Mouse (Mus musculus): ENCODE results near the gene Asic1. TPM values are rescaled to one million over a fixed set of nuclear protein-coding genes. Genes with fewer than 3 reads are reported as not detected.

Asic1 gene
- polyA plus RNA-seq, 1 experiment from 2014 or later, result 1.1 TPM

- H3K4me2 ChIP-seq (ENCODE audit: low read length), result no peak overlapping the region
- peaks cover 4% of the 10 kb centered on the region for H3K9me3 ChIP-seq (ENCODE audit: control insufficient read depth, low read length)
- no peak overlapping the region for H3K27ac ChIP-seq (replicated peaks in 1 of 2; ENCODE audit: control insufficient read depth in 1 of 2, insufficient read depth in 1 of 2, low read depth in 2 of 2, low read length in 2 of 2)
- H3K9ac ChIP-seq (ENCODE audit: low read length), result no peak overlapping the region
- peaks cover 0 to 5% of the 10 kb centered on the region in 2 experiments; a peak in 3 of 4 replicates for H3K4me1 ChIP-seq (ENCODE audit: control insufficient read depth in 2 of 2, insufficient read depth in 2 of 2, low read length in 2 of 2)
- ATAC-seq (ENCODE audit: insufficient number of reproducible peaks, insufficient read depth, low FRiP score, low read depth), result no peak
- no peaks in the 10 kb centered on the region for H3K27me3 ChIP-seq (ENCODE audit: control insufficient read depth, insufficient read depth, low read length)
- WGBS, result 88% methylated on average over 2 of the region's 2 CpGs
- H3K36me3 ChIP-seq (ENCODE audit: control insufficient read depth, insufficient read depth, low read length), result peaks cover 55% of the 10 kb centered on the region
- H3K4me3 ChIP-seq (ENCODE audit: control insufficient read depth in 1 of 2, insufficient read depth in 1 of 2, low read depth in 1 of 2, low read length in 2 of 2), result no peak overlapping the region
These were observed 61.0 kb downstream of the Asic1 start for GRCm38 (mm10) chr15:99731167-99731566.

DNA sequence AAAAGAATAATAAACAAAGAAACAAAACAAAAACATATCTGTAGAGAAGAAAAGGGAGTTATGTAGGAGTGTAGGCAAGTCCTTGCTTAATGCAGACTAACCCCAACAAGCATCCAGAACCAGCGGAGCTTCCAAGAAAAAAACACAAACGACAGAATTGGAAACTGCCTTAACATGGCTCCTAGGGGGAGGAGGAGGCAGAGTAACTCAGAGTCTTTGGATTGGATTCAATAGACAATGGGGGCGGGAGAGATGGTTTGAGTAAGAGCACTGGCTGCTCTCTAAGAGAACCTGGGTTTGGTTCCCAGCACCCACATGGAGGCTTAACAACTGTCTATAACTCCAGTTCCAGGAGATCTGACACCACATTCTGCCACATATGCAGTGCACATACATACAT, 61.5 kb downstream of the Asic1 start:
- no peak overlapping the region for H3K9ac ChIP-seq (ENCODE audit: low read length)
- WGBS, result 92% methylated on average over 3 of the region's 3 CpGs
- peaks cover 4% of the 10 kb centered on the region for H3K9me3 ChIP-seq (ENCODE audit: control insufficient read depth, low read length)
- peaks cover 0 to under 1% of the 10 kb centered on the region in 2 experiments; a peak in 2 of 4 replicates for H3K4me1 ChIP-seq (ENCODE audit: control insufficient read depth in 2 of 2, insufficient read depth in 2 of 2, low read length in 2 of 2)
- H3K4me2 ChIP-seq (ENCODE audit: low read length), result no peak overlapping the region
- no peak for ATAC-seq (ENCODE audit: insufficient number of reproducible peaks, insufficient read depth, low FRiP score, low read depth)
- no peak overlapping the region for H3K27ac ChIP-seq (replicated peaks in 1 of 2; ENCODE audit: control insufficient read depth in 1 of 2, insufficient read depth in 1 of 2, low read depth in 2 of 2, low read length in 2 of 2)
- peaks cover 60% of the 10 kb centered on the region for H3K36me3 ChIP-seq (ENCODE audit: control insufficient read depth, insufficient read depth, low read length)
- H3K27me3 ChIP-seq (ENCODE audit: control insufficient read depth, insufficient read depth, low read length), result no peaks in the 10 kb centered on the region
- no peak overlapping the region for H3K4me3 ChIP-seq (ENCODE audit: control insufficient read depth in 1 of 2, insufficient read depth in 1 of 2, low read depth in 1 of 2, low read length in 2 of 2)

DNA sequence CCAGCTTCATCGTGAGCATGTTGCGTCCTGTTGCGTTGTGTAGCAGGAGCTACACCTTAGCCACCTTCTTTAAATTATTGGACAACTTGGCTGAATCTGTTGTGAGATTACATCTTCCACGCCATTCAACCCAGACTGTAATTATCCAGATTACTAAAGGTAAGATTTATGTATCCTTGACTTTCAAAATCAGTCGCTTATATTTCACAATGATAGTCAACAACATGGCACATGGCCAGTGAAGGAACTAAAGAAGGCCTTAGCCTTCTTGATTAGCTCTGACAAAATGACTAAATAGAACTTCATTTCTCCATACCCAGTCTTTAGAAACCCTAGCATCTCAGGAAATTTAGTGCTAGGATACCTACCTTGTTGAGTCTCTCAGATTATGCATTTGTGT, 63.0 kb downstream of the Asic1 start:
- WGBS, result 95% methylated on average over 5 of the region's 5 CpGs
- no peaks in the 10 kb centered on the region for H3K4me1 ChIP-seq (ENCODE audit: control insufficient read depth in 2 of 2, insufficient read depth in 2 of 2, low read length in 2 of 2)
- no peak overlapping the region for H3K27ac ChIP-seq (replicated peaks in 1 of 2; ENCODE audit: control insufficient read depth in 1 of 2, insufficient read depth in 1 of 2, low read depth in 2 of 2, low read length in 2 of 2)
- H3K27me3 ChIP-seq (ENCODE audit: control insufficient read depth, insufficient read depth, low read length), result no peaks in the 10 kb centered on the region
- no peak overlapping the region for H3K9ac ChIP-seq (ENCODE audit: low read length)
- peaks cover 67% of the 10 kb centered on the region for H3K36me3 ChIP-seq (ENCODE audit: control insufficient read depth, insufficient read depth, low read length)
- H3K4me3 ChIP-seq (ENCODE audit: control insufficient read depth in 1 of 2, insufficient read depth in 1 of 2, low read depth in 1 of 2, low read length in 2 of 2), result no peak overlapping the region
- ATAC-seq (ENCODE audit: insufficient number of reproducible peaks, insufficient read depth, low FRiP score, low read depth), result no peak
- H3K4me2 ChIP-seq (ENCODE audit: low read length), result no peak overlapping the region
- H3K9me3 ChIP-seq (ENCODE audit: control insufficient read depth, low read length), result peaks cover 4% of the 10 kb centered on the region

- H3K27me3 ChIP-seq (ENCODE audit: control insufficient read depth, insufficient read depth, low read length), result no peaks in the 10 kb centered on the region
- peaks cover 76% of the 10 kb centered on the region for H3K36me3 ChIP-seq (ENCODE audit: control insufficient read depth, insufficient read depth, low read length)
- no peaks in the 10 kb centered on the region for H3K9me3 ChIP-seq (ENCODE audit: control insufficient read depth, low read length)
- ATAC-seq (ENCODE audit: insufficient number of reproducible peaks, insufficient read depth, low FRiP score, low read depth), result no peak
- H3K4me1 ChIP-seq (ENCODE audit: control insufficient read depth in 2 of 2, insufficient read depth in 2 of 2, low read length in 2 of 2), result no peaks in the 10 kb centered on the region
- WGBS, result 93% methylated on average over 2 of the region's 2 CpGs
- H3K9ac ChIP-seq (ENCODE audit: low read length), result no peak overlapping the region
- H3K4me2 ChIP-seq (ENCODE audit: low read length), result no peak overlapping the region
- no peak overlapping the region for H3K27ac ChIP-seq (replicated peaks in 1 of 2; ENCODE audit: control insufficient read depth in 1 of 2, insufficient read depth in 1 of 2, low read depth in 2 of 2, low read length in 2 of 2)
- H3K4me3 ChIP-seq (ENCODE audit: control insufficient read depth in 1 of 2, insufficient read depth in 1 of 2, low read depth in 1 of 2, low read length in 2 of 2), result no peak overlapping the region
These were observed 65.5 kb downstream of the Asic1 start for GRCm38 (mm10) chr15:99735631-99736030.

DNA sequence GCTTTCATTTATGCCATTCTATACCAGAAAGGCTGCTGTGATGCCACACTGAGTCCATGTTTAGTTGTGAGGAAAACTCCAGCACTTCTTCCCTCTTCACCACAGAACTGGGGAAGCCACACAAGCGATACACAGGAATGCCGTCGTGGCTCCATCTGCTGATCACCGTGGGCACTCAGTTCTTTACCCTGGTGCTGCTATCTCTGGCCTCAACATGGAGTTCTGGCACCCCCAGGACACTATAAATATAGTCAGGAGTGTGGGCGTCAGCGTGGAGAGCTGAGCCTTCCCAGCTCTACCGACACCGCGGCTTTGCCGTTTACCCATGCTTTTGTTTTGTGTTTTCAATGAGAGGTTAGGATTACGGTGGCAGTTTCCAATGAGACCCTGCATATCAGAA, 66.5 kb downstream of the Asic1 start:
- H3K36me3 ChIP-seq (ENCODE audit: control insufficient read depth, insufficient read depth, low read length), result peaks cover 85% of the 10 kb centered on the region
- WGBS, result 76% methylated on average over 11 of the region's 11 CpGs
- no peaks in the 10 kb centered on the region for H3K27me3 ChIP-seq (ENCODE audit: control insufficient read depth, insufficient read depth, low read length)
- no peak for ATAC-seq (ENCODE audit: insufficient number of reproducible peaks, insufficient read depth, low FRiP score, low read depth)
- H3K4me2 ChIP-seq (ENCODE audit: low read length), result no peak overlapping the region
- H3K27ac ChIP-seq (replicated peaks in 1 of 2; ENCODE audit: control insufficient read depth in 1 of 2, insufficient read depth in 1 of 2, low read depth in 2 of 2, low read length in 2 of 2), result no peak overlapping the region
- H3K4me3 ChIP-seq (ENCODE audit: control insufficient read depth in 1 of 2, insufficient read depth in 1 of 2, low read depth in 1 of 2, low read length in 2 of 2), result no peak overlapping the region
- H3K9ac ChIP-seq (ENCODE audit: low read length), result no peak overlapping the region
- no peaks in the 10 kb centered on the region for H3K4me1 ChIP-seq (ENCODE audit: control insufficient read depth in 2 of 2, insufficient read depth in 2 of 2, low read length in 2 of 2)
- H3K9me3 ChIP-seq (ENCODE audit: control insufficient read depth, low read length), result no peaks in the 10 kb centered on the region

DNA sequence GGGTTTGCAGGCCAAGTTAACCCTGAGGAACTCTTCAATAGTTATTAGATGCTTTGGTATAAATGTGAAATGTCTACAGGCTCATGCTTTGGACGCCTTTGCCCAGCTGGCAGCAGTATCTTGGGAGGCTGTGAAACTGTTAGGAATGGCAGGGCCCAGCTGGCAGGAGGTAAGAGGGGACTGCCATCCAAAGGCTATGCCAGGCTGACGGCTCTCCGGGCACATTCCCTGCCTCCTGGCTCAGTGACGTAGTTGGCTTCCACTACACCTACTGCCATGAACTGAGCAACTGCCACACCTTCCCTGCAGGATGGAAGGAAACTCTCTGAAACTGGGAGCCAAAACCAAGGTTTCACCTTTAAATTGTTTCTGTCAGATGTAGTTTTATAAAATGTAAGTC, 70.1 kb downstream of the Asic1 start:
- Histone ChIP-seq H3K27ac (replicated peaks in 1 of 2; ENCODE audit: control insufficient read depth in 1 of 2, insufficient read depth in 1 of 2, low read depth in 2 of 2, low read length in 2 of 2) (no peak overlapping the region), H3K4me2 (ENCODE audit: low read length) (no peak overlapping the region), H3K36me3 (ENCODE audit: control insufficient read depth, insufficient read depth, low read length) (peaks cover 94% of the 10 kb centered on the region)

More for the DNA sequence above, 70.1 kb downstream of the Asic1 start:
- H3K4me1 ChIP-seq (ENCODE audit: control insufficient read depth in 2 of 2, insufficient read depth in 2 of 2, low read length in 2 of 2), result no peaks in the 10 kb centered on the region
- no peaks in the 10 kb centered on the region for H3K9me3 ChIP-seq (ENCODE audit: control insufficient read depth, low read length)
- ATAC-seq (ENCODE audit: insufficient number of reproducible peaks, insufficient read depth, low FRiP score, low read depth), result no peak
- no peak overlapping the region for H3K4me3 ChIP-seq (ENCODE audit: control insufficient read depth in 1 of 2, insufficient read depth in 1 of 2, low read depth in 1 of 2, low read length in 2 of 2)
- no peak overlapping the region for H3K9ac ChIP-seq (ENCODE audit: low read length)
- H3K27me3 ChIP-seq (ENCODE audit: control insufficient read depth, insufficient read depth, low read length), result no peaks in the 10 kb centered on the region
- WGBS, result 93% methylated on average over 4 of the region's 4 CpGs

Other genes with a start within 250 kb of the Asic1 start
- 7.5 and 9.2 TPM in 2 replicates for gene Nckap5l, start 212.6 kb upstream of the Asic1 start, polyA plus RNA-seq (2014; fragmentation: Nextera tagmentation; extraction: Ambion mirVana)
- 11.8 and 12.5 TPM in 2 replicates for gene Bcdin3d, start 195.6 kb upstream of the Asic1 start, polyA plus RNA-seq (2014; fragmentation: Nextera tagmentation; extraction: Ambion mirVana)
- 0.19 TPM in 1 of 2 replicates, not detected in the other for gene Faim2, start 142.2 kb upstream of the Asic1 start, polyA plus RNA-seq (2014; fragmentation: Nextera tagmentation; extraction: Ambion mirVana)
- not detected in 2 replicates for gene Aqp2, start 91.3 kb upstream of the Asic1 start, polyA plus RNA-seq (2014; fragmentation: Nextera tagmentation; extraction: Ambion mirVana)
- 0.18 and 0.26 TPM in 2 replicates for gene Aqp5, start 79.6 kb upstream of the Asic1 start, polyA plus RNA-seq (2014; fragmentation: Nextera tagmentation; extraction: Ambion mirVana)
- gene Aqp6, start 69.0 kb upstream of the Asic1 start, polyA plus RNA-seq (2014; fragmentation: Nextera tagmentation; extraction: Ambion mirVana), result not detected in 2 replicates
- gene Racgap1, start 18.7 kb upstream of the Asic1 start, polyA plus RNA-seq (2014; fragmentation: Nextera tagmentation; extraction: Ambion mirVana), result 94.4 and 98.7 TPM in 2 replicates
- 24.7 and 27.4 TPM in 2 replicates for gene Smarcd1, start 31.8 kb downstream of the Asic1 start, polyA plus RNA-seq (2014; fragmentation: Nextera tagmentation; extraction: Ambion mirVana)
- not detected in 2 replicates for gene Gm17349, start 35.1 kb downstream of the Asic1 start, polyA plus RNA-seq (2014; fragmentation: Nextera tagmentation; extraction: Ambion mirVana)
- 0.80 and 1.1 TPM in 2 replicates for gene Gpd1, start 47.1 kb downstream of the Asic1 start, polyA plus RNA-seq (2014; fragmentation: Nextera tagmentation; extraction: Ambion mirVana)
- 230 and 237 TPM in 2 replicates for gene Cox14, start 55.2 kb downstream of the Asic1 start, polyA plus RNA-seq (2014; fragmentation: Nextera tagmentation; extraction: Ambion mirVana)
- 55.3 and 60.8 TPM in 2 replicates for gene Cers5, start 102.5 kb downstream of the Asic1 start, polyA plus RNA-seq (2014; fragmentation: Nextera tagmentation; extraction: Ambion mirVana)
- gene Lima1, start 205.1 kb downstream of the Asic1 start, polyA plus RNA-seq (2014; fragmentation: Nextera tagmentation; extraction: Ambion mirVana), result 16.9 and 18.6 TPM in 2 replicates

Measured in heart, embryonic 14.5 days (tissue).